Mouse (Mus musculus) G1E-ER4 (cell line): ENCODE results near the gene Arhgap32. TPM values are rescaled to one million over a fixed set of nuclear protein-coding genes. Genes with fewer than 3 reads are reported as not detected.

Experiments used
- GATA1 ChIP-seq: IDR thresholded peaks from one replicate; pipeline ENCODE4 v1.8.0; 2012; ENCODE audit warnings: low read length, inconsistent platforms
- polyA plus RNA-seq: library from polyadenylated mRNA; stranded (reverse); fragments of >175 nt; gene quantifications from 2 replicates; pipeline ENCODE4 v1.2.3, GENCODE M21; 2012

Gene Arhgap32
- polyA plus RNA-seq, 1 experiment = not detected

DNA sequence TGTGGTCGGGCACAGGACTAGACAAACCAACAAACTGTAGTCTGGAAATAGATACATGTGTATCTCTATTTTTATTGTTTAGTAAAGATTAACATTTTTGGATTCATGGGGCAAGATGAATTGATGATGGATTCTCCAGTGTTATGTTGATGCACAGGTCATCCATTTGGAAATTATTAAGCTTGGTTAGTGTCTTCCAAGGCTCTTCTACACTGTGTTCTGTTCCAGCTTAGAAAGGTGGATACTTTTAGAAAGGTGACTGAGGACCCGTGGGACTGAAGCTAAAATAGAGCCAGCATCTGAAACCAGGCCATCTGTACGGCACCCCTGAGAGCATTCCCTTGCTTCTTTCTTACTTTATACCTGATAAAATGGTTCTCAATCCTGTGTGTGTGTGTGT, 41.3 kb downstream of the Arhgap32 start:
- no peak for TF ChIP-seq GATA1

DNA sequence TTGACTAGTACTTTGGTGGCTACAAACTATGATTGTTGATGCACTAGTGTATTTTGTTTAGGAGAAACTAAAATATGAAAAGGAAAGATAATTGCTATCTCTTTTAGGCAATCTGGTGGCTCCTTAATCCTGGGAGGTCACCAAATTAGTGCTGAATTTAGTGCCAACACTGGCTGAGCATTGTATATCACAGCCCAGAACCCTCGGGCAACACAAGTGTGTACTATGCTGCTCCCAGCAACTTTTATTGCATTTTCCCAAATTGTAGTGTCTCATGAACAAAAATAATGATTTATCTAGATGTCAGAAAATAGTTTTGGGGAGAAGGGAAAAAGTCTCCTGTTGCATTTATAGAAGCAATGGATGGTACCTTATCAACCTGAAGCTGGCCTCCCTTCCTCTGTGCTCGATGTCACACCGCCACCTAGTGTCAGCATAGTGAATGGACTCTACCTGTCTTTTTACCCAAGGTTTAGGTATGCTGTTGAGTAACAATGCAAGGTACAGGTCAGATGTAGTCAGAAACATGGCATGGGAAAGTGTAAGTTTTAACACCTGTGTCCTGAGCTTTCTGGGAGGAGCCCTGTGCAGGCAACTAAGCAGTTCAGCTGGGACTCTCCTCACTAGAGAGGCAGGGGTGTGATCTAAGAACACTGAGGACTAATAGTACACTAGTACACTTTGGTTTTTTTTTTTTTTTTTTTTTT, 43.1 kb downstream of the Arhgap32 start:
- TF ChIP-seq GATA1 = no peak

DNA sequence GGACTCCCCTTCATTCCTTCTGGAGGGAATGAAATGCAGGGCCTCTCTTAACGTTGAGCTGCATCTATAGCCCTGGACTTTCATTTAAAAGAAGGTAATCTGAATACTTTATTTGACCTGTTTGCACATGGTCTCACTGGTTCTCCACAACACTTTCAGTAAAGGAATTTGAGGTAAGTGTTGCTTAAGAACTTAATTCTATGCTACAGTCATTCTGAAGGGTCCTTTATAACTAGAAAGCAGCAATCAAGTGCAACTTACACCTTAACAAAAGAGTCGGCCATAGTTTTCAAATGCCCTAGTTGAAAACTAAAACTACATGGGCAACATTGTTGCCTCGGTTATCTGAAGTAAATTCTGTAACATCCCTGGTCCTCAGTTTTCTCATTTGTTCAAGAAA, 43.8 kb downstream of the Arhgap32 start:
- no peak for TF ChIP-seq GATA1

DNA sequence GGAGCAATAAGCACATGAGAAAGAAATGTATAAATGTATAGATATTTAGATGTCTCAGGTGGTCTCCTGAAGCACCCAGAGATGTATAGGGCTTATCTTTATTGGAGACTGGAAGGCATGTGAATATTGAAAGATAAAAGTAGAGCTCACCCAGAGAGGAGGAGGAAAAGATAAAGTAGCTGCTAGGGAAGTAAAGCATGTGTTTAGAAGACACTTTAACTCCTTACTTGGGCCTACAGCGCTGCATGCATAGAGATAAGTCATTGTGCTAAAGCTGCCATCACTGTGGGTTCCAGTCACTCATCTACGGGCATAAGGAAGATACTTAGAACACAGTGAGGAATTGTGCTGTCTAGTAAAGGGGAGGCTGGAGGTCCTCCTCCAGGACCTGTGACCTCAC, 46.9 kb downstream of the Arhgap32 start:
- no peak for TF ChIP-seq GATA1

DNA sequence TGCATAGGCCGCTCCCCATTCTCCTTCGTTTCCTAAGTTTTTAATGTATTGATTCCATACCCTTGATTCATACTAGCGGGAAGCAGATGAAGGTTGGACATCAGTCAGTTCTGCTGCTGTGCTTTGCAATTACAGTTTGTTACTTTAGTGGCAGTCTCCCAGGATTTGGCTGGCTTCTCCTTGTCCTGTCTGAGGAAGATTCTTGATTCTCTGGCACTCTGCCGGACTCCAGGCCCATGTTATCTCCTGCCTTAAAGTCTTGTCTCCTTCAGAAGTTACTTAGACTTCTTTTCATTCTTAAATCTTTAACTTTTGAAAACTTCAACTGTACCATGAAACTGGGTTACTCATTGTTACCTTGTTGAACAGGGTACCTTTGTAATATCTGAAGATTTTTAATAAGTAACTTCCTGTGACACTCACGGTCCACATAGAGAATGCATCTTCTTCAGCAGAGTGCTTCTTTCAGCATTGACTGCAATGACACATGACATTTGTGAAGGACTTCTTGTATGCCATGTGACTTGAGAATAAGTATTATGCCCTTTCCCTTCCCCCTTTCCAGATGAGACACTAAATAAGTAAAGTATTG, 52.7 kb downstream of the Arhgap32 start:
- TF ChIP-seq GATA1 = no peak

GRCm38 (mm10) chr9:32170713-32171112, 54.8 kb downstream of the Arhgap32 start:
- no peak for TF ChIP-seq GATA1

DNA sequence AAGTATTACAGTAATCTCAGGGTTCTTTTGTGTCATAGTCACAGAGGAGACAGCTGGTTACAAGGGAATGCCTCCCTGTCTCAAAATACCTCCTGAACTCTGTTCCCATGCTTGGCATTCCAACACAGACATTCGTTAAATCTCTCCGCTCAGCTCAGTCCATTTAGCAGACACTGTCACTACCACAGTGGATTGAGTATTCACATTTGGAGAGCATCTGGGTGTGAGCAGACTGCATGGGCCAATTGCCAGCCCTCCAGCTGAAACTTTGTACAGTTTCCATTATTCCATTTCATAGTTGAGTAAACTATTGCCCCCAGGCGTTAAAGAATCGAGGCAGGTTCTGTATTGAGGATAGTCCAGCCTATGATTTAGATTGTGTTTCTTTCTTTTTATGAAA, 60.7 kb downstream of the Arhgap32 start:
- TF ChIP-seq GATA1 = no peak

GRCm38 (mm10) chr9:32181170-32181569, 65.2 kb downstream of the Arhgap32 start:
- TF ChIP-seq GATA1 = no peak

DNA sequence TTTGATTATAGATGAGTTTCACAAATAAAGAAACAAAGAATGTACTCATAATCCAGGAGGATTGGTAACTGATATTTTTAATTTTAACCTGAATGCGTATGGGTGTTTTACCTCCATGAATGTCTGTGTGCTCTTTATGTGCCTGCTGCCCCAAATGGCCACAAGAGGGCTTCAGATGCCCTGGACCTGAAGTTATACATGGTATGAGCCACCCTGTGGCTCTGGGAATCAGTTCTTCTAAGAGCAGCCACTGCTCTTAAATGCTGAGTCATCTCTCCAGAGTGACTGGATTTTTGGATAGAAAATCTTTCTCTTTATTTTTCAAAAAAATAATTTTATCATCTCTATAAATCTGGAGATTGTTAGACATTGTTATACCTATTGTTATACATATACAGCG, 70.6 kb downstream of the Arhgap32 start:
- no peak for TF ChIP-seq GATA1

GRCm38 (mm10) chr9:32192295-32193073, 76.5 kb downstream of the Arhgap32 start:
- TF ChIP-seq GATA1 = no peak

DNA sequence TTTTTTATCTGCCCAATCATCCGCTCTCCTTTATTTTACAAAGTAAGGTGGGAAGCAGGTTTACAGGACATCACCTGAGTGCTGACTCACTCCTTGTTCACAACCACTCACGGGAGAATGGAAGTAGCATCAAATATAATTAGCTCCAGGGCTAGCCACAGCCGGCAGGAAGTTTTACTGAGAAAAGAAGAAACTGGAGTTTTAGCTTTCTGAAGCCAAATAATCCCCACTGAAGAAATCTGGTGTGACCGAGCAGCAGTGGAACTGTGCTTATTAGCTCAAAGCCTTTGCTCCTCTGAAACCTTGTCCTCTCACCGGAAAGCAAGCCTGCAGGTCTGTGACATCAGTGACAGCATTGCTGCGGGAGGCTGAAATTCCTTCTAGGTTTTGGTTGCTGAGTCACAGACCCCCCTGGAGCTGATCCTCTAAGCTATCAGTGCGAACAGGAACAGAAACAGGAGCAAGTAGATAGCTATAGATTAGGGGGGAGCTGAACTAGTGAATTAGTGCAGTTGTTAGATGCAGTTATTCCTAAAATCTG, 88.6 kb downstream of the Arhgap32 start:
- no peak for TF ChIP-seq GATA1

GRCm38 (mm10) chr9:32207133-32207532, 91.2 kb downstream of the Arhgap32 start:
- no peak for TF ChIP-seq GATA1

- no peak for TF ChIP-seq GATA1
Measured at GRCm38 (mm10) chr9:32208071-32208470, 92.1 kb downstream of the Arhgap32 start.

GRCm38 (mm10) chr9:32216820-32217567, 101.1 kb downstream of the Arhgap32 start:
- no peak for TF ChIP-seq GATA1

- TF ChIP-seq GATA1 = no peak
Measured at GRCm38 (mm10) chr9:32219400-32219799, 103.5 kb downstream of the Arhgap32 start.

GRCm38 (mm10) chr9:32222184-32222583, 106.2 kb downstream of the Arhgap32 start:
- no peak for TF ChIP-seq GATA1
